Mouse (Mus musculus) heart, postnatal 0 days (tissue): Measurements from ENCODE around the gene Comt. TPM values are rescaled to one million over a fixed set of nuclear protein-coding genes. Genes with fewer than 3 reads are reported as not detected.

Experiments
- ATAC-seq: fragments of 200-750 bp; cut with Nextera tagmentation; 2 replicates; pipeline ENCODE4 v1.8.0; 2017; ENCODE audit warnings: low read depth, moderate number of reproducible peaks, moderate library complexity; ENCODE audit not compliant: insufficient read depth
- DNase-seq: peaks from one replicate; pipeline ENCODE4 v3.0.0-alpha.2; 2016; ENCODE audit warnings: low spot score
- H3K27ac ChIP-seq: fragments of 300-500 bp; sonication (generic); 2 replicates; pipeline ENCODE4 v1.5.1; 2014; ENCODE audit warnings: low read depth, mild to moderate bottlenecking
- H3K27me3 ChIP-seq: fragments of 300-500 bp; sonication (generic); 2 replicates; pipeline ENCODE4 v1.6.1; 2014; ENCODE audit warnings: low read length, mixed read lengths; ENCODE audit not compliant: control insufficient read depth, insufficient read depth
- H3K36me3 ChIP-seq: fragments of 300-500 bp; sonication (generic); replicated peaks from 2 replicates; pipeline ENCODE4 v1.6.1; 2014; ENCODE audit warnings: low read length, mixed read lengths; ENCODE audit not compliant: control insufficient read depth, insufficient read depth
- H3K4me1 ChIP-seq: fragments of 300-500 bp; sonication (generic); 2 replicates; pipeline ENCODE4 v1.6.1; 2014; ENCODE audit warnings: antibody characterized with exemption; ENCODE audit not compliant: control insufficient read depth, insufficient read depth
- H3K4me2 ChIP-seq: fragments of 300-500 bp; sonication (generic); 2 replicates; pipeline ENCODE4 v1.6.1; 2014; ENCODE audit warnings: low read depth, mild to moderate bottlenecking, low read length, moderate library complexity
- H3K4me3 ChIP-seq: fragments of 300-500 bp; sonication (generic); 2 replicates; pipeline ENCODE4 v1.5.1; 2014; ENCODE audit warnings: low read depth, low read length
- H3K9ac ChIP-seq: fragments of 300-500 bp; sonication (generic); replicated peaks from 2 replicates; pipeline ENCODE4 v1.6.1; 2014; ENCODE audit warnings: low read depth, low read length, mixed read lengths
- H3K9me3 ChIP-seq: fragments of 300-500 bp; sonication (generic); replicated peaks from 2 replicates; pipeline ENCODE4 v1.6.1; 2016; ENCODE audit warnings: low read length; ENCODE audit not compliant: control insufficient read depth
- CTCF ChIP-seq: IDR thresholded peaks from 2 replicates; pipeline ENCODE4 v1.5.1; 2016; ENCODE audit warnings: antibody characterized with exemption, control low read depth, low read depth
- EP300 ChIP-seq: IDR thresholded peaks from 2 replicates; pipeline ENCODE4 v1.6.1; 2016; ENCODE audit warnings: antibody characterized with exemption, low read depth
- WGBS: fragments of 180-500 bp; shearing (Covaris S2); extraction: QIAGEN DNeasy Blood & Tissue Kit; methylation state at CpG from one replicate; pipeline ENCODE4 v1.1.7; 2014; 5-methylcytosine and 5-hydroxymethylcytosine counted together
- polyA plus RNA-seq: library from polyadenylated mRNA; unstranded; fragments of >200 nt; fragmentation: Nextera tagmentation; extraction: Ambion mirVana; gene quantifications from 2 replicates; pipeline ENCODE4 v1.2.1, GENCODE M21; 2015
- total RNA-seq: library from RNA; depleted of rRNA; stranded (reverse); fragments of >200 nt; gene quantifications from 2 replicates; pipeline ENCODE4 v1.2.3, GENCODE M21; 2014; ENCODE audit warnings: low replicate concordance

The Comt gene
- total and polyA plus RNA-seq, 2 experiments from 2014 or later: 155 to 168 TPM

DNA sequence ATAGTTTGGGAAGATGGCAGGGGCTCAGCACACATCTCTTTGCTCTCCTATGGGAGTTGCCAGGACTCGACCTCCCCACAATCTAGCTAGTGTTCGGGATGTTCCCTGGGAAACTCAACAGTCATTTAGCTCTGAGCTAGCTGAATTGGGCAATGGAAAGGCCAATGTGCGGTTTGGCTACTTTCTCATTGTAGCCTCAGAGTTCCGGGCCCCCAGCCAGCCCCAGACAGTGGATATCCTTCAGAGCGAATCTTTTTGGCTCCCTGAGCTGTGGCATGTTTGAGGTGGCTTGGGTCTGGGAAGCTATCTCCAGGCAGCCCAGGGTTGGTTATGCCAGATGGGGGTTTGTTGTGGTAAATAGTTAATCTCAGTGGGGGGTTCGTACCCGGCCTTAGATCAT is 40.2 kb downstream of the Comt start:
- H3K4me1 ChIP-seq: peaks cover 38% of the 10 kb centered on the region
- no peak for DNase-seq
- H3K27me3 ChIP-seq: no peaks in the 10 kb centered on the region
- H3K4me3 ChIP-seq: no peak overlapping the region
- no peak overlapping the region for H3K27ac ChIP-seq
- no peaks in the 10 kb centered on the region for H3K36me3 ChIP-seq
- WGBS: 76% methylated on average over 7 of the region's 7 CpGs
- ATAC-seq: no peak
- H3K4me2 ChIP-seq: no peak overlapping the region
- H3K9me3 ChIP-seq: no peaks in the 10 kb centered on the region
- H3K9ac ChIP-seq: no peak overlapping the region
- no peak for TF ChIP-seq CTCF
- no peak for TF ChIP-seq EP300

DNA sequence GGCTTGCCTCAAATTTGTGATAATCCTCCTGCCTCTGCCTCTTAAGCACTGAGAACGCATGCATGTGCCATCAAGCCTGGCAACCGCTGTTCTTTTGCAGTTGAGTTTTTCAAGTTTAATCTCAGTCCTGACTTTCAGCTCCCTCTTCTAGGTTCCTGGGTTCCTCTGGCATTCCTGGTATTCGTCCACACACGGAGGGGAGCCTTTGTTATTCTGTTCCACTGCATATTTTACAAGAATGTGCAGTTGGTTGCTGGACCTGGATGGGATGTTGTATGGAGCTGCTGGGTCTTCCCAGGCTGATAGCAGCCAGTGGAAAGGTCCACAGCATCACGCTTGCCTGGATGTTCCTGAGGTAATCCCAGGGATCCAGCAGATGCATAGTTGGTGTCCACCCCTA is 41.2 kb downstream of the Comt start:
- peaks cover 38% of the 10 kb centered on the region for H3K4me1 ChIP-seq
- H3K4me2 ChIP-seq: no peak overlapping the region
- DNase-seq: no peak
- H3K27me3 ChIP-seq: no peaks in the 10 kb centered on the region
- no peak overlapping the region for H3K27ac ChIP-seq
- WGBS: 71% methylated on average over 5 of the region's 5 CpGs
- no peak overlapping the region for H3K4me3 ChIP-seq
- H3K9ac ChIP-seq: no peak overlapping the region
- TF ChIP-seq CTCF (no peak), EP300 (no peak)
- H3K36me3 ChIP-seq: no peaks in the 10 kb centered on the region
- no peak for ATAC-seq
- no peaks in the 10 kb centered on the region for H3K9me3 ChIP-seq

DNA sequence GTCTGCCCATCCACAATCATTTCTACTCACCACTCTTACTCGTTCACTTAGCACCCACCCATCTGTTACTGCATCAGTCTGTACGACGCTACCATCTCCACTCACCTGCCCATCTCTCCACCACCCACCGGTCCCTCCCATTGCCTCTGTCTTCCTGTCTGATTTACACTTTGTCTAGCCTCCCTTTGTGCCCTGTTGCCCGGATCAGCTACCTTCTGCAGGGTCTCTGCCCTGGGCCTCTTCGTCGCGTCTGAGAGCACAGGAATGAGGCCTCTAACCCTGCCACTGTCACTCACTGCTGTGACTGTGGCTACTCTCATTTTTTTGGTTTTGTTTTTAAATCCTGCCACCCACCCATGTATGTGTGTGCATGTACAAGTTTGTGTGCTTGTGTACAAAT is 42.0 kb downstream of the Comt start:
- Histone ChIP-seq H3K36me3 (no peaks in the 10 kb centered on the region), H3K27ac (no peak overlapping the region), H3K9ac (no peak overlapping the region), H3K4me1 (peaks cover 44% of the 10 kb centered on the region), H3K4me2 (no peak overlapping the region), H3K9me3 (no peaks in the 10 kb centered on the region), H3K27me3 (no peaks in the 10 kb centered on the region), H3K4me3 (no peak overlapping the region)
- WGBS: 93% methylated on average over 8 of the region's 8 CpGs
- DNase-seq: no peak
- ATAC-seq: no peak
- TF ChIP-seq CTCF: no peak
- TF ChIP-seq EP300: no peak

DNA sequence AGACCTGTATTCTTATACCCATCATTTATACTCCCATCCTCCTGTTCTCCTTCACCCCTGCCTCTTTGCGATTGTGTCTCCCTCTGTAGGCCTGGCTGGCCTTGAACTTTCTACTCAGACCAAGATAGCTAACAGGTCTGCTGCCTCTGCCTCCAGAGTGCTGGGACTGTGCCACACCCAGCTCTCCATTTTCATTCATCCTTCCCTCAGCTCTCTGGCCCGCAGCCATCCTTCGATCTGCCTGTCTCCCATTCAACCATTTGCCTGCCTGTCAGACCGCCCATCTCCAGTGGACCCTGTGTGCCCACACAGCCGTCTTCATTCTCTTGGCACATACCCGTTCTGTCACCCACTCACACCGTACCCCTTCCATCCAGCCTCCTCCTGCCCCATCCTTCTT is 42.4 kb downstream of the Comt start:
- DNase-seq: no peak
- H3K27me3 ChIP-seq: no peaks in the 10 kb centered on the region
- no peak overlapping the region for H3K4me3 ChIP-seq
- no peak overlapping the region for H3K4me2 ChIP-seq
- no peak for TF ChIP-seq CTCF
- no peak for TF ChIP-seq EP300
- WGBS: 75% methylated on average over 7 of the region's 7 CpGs
- H3K9ac ChIP-seq: no peak overlapping the region
- ATAC-seq: no peak
- H3K27ac ChIP-seq: no peak overlapping the region
- peaks cover 48% of the 10 kb centered on the region for H3K4me1 ChIP-seq
- no peaks in the 10 kb centered on the region for H3K9me3 ChIP-seq
- no peaks in the 10 kb centered on the region for H3K36me3 ChIP-seq

DNA sequence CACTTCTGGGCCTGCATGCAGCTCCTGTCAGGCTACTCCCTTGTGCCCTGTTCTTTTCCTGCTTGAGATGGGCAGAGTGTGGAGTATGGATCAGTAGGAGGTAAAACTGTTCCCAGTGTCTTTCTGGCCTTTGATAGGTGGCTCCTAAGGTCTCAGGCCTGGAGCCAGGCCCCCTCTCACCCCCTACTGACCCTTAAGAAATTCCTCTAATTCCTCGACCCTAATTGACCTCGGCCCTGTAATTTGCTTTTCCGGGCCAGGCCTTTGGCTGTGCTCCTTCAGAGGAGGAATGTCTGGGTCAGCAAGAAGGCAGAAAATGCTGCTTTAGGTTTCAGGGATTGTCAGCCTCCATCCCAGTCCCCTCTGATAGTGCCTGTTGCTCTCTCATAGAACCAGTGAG is 42.9 kb downstream of the Comt start:
- peak overlapping the region; percentile 14; the same call in 1 of the 2 replicates for H3K27ac ChIP-seq
- H3K36me3 ChIP-seq: no peaks in the 10 kb centered on the region
- H3K4me1 ChIP-seq: peaks cover 43% of the 10 kb centered on the region
- no peak overlapping the region for H3K4me2 ChIP-seq
- H3K9me3 ChIP-seq: no peaks in the 10 kb centered on the region
- WGBS: 38% methylated on average over 3 of the region's 3 CpGs
- H3K9ac ChIP-seq: no peak overlapping the region
- no peak overlapping the region for H3K4me3 ChIP-seq
- no peaks in the 10 kb centered on the region for H3K27me3 ChIP-seq
- ATAC-seq (no peak), DNase-seq (no peak)
- TF ChIP-seq EP300 (no peak), CTCF (no peak)

DNA sequence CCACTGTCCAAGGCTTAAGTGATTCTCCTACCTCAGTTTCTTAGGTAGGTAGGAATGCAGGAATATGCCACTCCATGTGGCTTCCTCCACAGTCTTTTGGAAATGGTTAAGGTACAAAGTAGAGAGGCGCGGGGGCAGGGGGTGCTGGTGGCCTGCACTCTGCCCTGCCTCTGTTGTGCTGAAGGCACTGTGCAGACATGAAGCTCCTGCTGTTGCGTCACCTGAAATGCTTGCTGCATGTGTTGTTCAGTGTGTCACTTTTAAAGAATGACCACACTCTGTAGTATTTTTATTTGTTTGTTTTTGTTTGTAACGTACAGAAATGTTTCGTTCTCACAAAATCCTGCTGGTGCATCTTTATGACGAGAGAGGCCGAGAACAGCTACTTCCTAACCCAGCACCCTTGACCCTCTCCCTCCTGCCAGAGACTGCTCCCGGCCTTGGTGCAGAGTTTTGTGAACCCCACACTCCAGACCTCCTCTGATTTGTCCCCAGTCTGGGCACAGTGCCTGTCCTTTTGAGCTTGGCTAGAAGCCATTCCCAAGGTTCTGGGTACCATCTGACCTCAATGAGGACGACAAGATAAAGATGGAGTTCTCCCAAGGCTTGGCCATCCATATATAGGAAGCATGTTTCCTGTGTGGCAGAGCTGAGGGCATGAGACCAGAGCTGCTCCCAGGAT is 43.5 kb downstream of the Comt start:
- Histone ChIP-seq H3K27me3 (no peaks in the 10 kb centered on the region), H3K4me2 (no peak overlapping the region), H3K27ac (peak overlapping the region; percentile 14; the same call in 1 of the 2 replicates), H3K4me3 (no peak overlapping the region), H3K4me1 (peaks cover 37% of the 10 kb centered on the region), H3K9ac (no peak overlapping the region), H3K9me3 (no peaks in the 10 kb centered on the region), H3K36me3 (no peaks in the 10 kb centered on the region)
- WGBS: 57% methylated on average over 9 of the region's 9 CpGs
- no peak for TF ChIP-seq EP300
- no peak for TF ChIP-seq CTCF
- DNase-seq: peak; percentile 59
- ATAC-seq: peak; percentile 60
